In the genomic region with DNA sequence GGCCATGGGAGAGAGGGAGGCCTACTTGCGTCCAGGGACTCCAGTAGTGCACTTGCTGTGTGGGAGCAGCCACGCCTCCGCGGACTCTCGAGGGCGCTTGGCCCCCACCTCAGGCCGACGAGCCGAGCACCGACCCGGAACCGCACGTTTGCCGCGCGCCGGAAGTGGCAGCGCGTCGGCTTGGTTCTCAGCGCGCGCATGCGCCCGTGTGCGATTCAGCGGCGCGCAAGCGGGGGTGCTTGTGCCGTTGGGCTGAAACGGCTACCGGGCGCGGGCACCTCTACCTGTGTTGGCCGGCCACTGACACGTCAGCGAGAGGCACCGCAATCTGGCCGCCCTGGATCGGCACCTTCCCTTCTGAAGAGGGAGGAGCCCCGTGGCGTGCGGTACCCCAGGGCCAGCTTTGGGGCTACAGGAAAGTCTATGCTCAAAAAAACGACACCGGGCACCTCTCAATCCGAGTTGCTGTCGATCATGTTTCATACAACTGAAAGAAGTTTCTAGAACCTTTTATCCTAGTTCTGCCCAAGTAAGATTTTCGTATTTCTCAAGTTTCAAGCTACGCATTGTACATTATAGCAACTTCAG, we compare ENCODE assay signal across 8 mouse cellular contexts. TPM values are rescaled to one million over a fixed set of nuclear protein-coding genes. Genes with fewer than 3 reads are reported as not detected.
DNase-seq lines count a peak whose midpoint lies in the region; ATAC-seq and TF ChIP-seq lines count a peak whose summit lies in the region.

A gene (minus strand): TSS at position 142 of the 588 bp plus-strand sequence.

- DNase-seq in gastrocnemius, postnatal 10 days, result peak; percentile 90
- peak; percentile 95 for DNase-seq in induced T-regulatory cell, adult 2 months (ENCODE audit: low read depth)
- DNase-seq in left cerebral cortex, adult 9 months (ENCODE audit: low spot score in 2 of 2), result peak; percentile 62 to 85
- DNase-seq in right cerebral cortex, postnatal 14 days, result peak; percentile 90
- peak; percentile 79 to 90 for DNase-seq in urinary bladder, postnatal 36 days (ENCODE audit: low spot score in 2 of 2)

- no peak for TF ChIP-seq CTCF in cortical plate, adult 2 months (IDR thresholded peaks at IDR 0.05; ENCODE audit: extremely low read depth, insufficient read depth, low read length)

- no peaks in the 10 kb centered on the region for H3K4me1 ChIP-seq in cortical plate, adult 2 months (ENCODE audit: control insufficient read depth, insufficient read depth, low read length)

- peak; percentile 74; the same call in 1 of the 2 replicates for TF ChIP-seq POLR2A in cortical plate, adult 2 months (IDR thresholded peaks at IDR 0.05; ENCODE audit: extremely low read depth, insufficient read depth, low read length)

- H3K27ac ChIP-seq in cortical plate, adult 2 months (ENCODE audit: insufficient read depth, low read length), result peak within 1 kb of the TSS; percentile 91

- peak; percentile 96 for ATAC-seq in activated CD4-positive, CD25-positive, alpha-beta regulatory T cell, adult 4 months
- peak; percentile 97 for ATAC-seq in megakaryocyte progenitor cell, adult 5-6 weeks (replicated peaks; ENCODE audit: poor library complexity)

- peak within 1 kb of the TSS; percentile 92 for H3K4me3 ChIP-seq in cortical plate, adult 2 months (ENCODE audit: insufficient read depth, low read length)

RNA-seq across cellular contexts. Expression of the gene that starts here (rescaled TPM):
- 10 to 100 TPM; 23.8 to 26.3 TPM for polyA plus RNA-seq in activated CD4-positive, CD25-positive, alpha-beta regulatory T cell, adult 4 months (2017; shearing (Covaris generic))
- polyA plus RNA-seq in cortical plate, adult 2 months (2012; rRNA removed), result 40.2 and 45.0 TPM in 2 replicates
- 10 to 100 TPM; 11.7 to 16.0 TPM for total RNA-seq in gastrocnemius, postnatal 10 days (2021)
- 12.7 and 14.1 TPM in 2 replicates for total RNA-seq in megakaryocyte progenitor cell, adult 5-6 weeks (2015)
- total RNA-seq in megakaryocyte progenitor cell, adult 5-6 weeks (2017), result 16.5 and 19.2 TPM in 2 replicates

Comparison
In these comparisons a context has a peak if more than half of its experiments do, and no peak if none do; other contexts are left out.
1. Peak in every context shown above with its lines: DNase-seq, ATAC-seq, H3K4me3 ChIP-seq and H3K27ac ChIP-seq.